Mouse (Mus musculus) hindbrain, embryonic 16.5 days (tissue): ENCODE results near the gene Ccdc27. TPM values are rescaled to one million over a fixed set of nuclear protein-coding genes. Genes with fewer than 3 reads are reported as not detected.

Experiments
- ATAC-seq: fragments of 200-750 bp; cut with Nextera tagmentation; 2 replicates; pipeline ENCODE4 v1.8.0; 2017; ENCODE audit warnings: moderate TSS enrichment, moderate library complexity
- H3K27ac ChIP-seq: fragments of 300-500 bp; sonication (generic); 2 replicates; pipeline ENCODE4 v1.5.1; 2014; ENCODE audit warnings: low read depth, mild to moderate bottlenecking, control low read depth, low read length, moderate library complexity
- H3K27me3 ChIP-seq: fragments of 300-500 bp; sonication (generic); replicated peaks from 2 replicates; pipeline ENCODE4 v1.6.1; 2014; ENCODE audit warnings: low read length; ENCODE audit not compliant: control insufficient read depth, insufficient read depth
- H3K36me3 ChIP-seq: fragments of 300-500 bp; sonication (generic); 2 replicates; pipeline ENCODE4 v1.6.1; 2014; ENCODE audit warnings: mild to moderate bottlenecking, low read length, moderate library complexity, mixed read lengths; ENCODE audit not compliant: control insufficient read depth, insufficient read depth
- H3K4me1 ChIP-seq: fragments of 300-500 bp; sonication (generic); 2 replicates; pipeline ENCODE4 v1.6.1; 2014; ENCODE audit warnings: low read depth, low read length; ENCODE audit not compliant: control insufficient read depth, insufficient read depth
- H3K4me2 ChIP-seq: fragments of 300-500 bp; sonication (generic); 2 replicates; pipeline ENCODE4 v1.6.1; 2014; ENCODE audit warnings: mild to moderate bottlenecking, low read length, control low read depth, moderate library complexity
- H3K4me3 ChIP-seq: fragments of 300-500 bp; sonication (generic); 2 replicates; pipeline ENCODE4 v1.5.1; 2014; ENCODE audit warnings: mild to moderate bottlenecking, low read length, control low read depth, moderate library complexity
- H3K9ac ChIP-seq: fragments of 300-500 bp; sonication (generic); 2 replicates; pipeline ENCODE4 v1.6.1; 2014; ENCODE audit warnings: low read depth, mild to moderate bottlenecking, control low read depth, low read length, moderate library complexity
- H3K9me3 ChIP-seq: fragments of 300-500 bp; sonication (generic); 2 replicates; pipeline ENCODE4 v1.6.1; 2014; ENCODE audit warnings: mild to moderate bottlenecking, low read length, moderate library complexity; ENCODE audit not compliant: control insufficient read depth
- WGBS: fragments of 180-500 bp; shearing (Covaris S2); extraction: QIAGEN DNeasy Blood & Tissue Kit; methylation state at CpG from one replicate; pipeline ENCODE4 v1.1.7; 2014; 5-methylcytosine and 5-hydroxymethylcytosine counted together
- polyA plus RNA-seq: library from polyadenylated mRNA; unstranded; fragments of >200 nt; fragmentation: Nextera tagmentation; extraction: Ambion mirVana; gene quantifications from 2 replicates; pipeline ENCODE4 v1.2.1, GENCODE M21; 2015

Ccdc27 gene
- not detected in 2 replicates for polyA plus RNA-seq

- H3K36me3 ChIP-seq: no peaks in the 10 kb centered on the region
- no peak within 1 kb of the TSS for H3K9ac ChIP-seq
- no peak within 1 kb of the TSS for H3K27ac ChIP-seq
- 87% methylated on average over 9 of the region's 9 CpGs for WGBS
- ATAC-seq: no peak
- H3K27me3 ChIP-seq: no peaks in the 10 kb centered on the region
- no peaks in the 10 kb centered on the region for H3K4me1 ChIP-seq
- H3K9me3 ChIP-seq: no peaks in the 10 kb centered on the region
- no peak within 1 kb of the TSS for H3K4me3 ChIP-seq
- H3K4me2 ChIP-seq: no peak within 1 kb of the TSS
Observed at GRCm38 (mm10) chr4:154042577-154042976, at the start of gene Ccdc27. Ccdc27 (minus strand) TSS chr4:154042677.

GRCm38 (mm10) chr4:154091356-154091755, 48.9 kb upstream of the Ccdc27 start:
- no peak overlapping the region for H3K4me2 ChIP-seq
- H3K36me3 ChIP-seq: no peaks in the 10 kb centered on the region
- H3K9me3 ChIP-seq: no peaks in the 10 kb centered on the region
- no peak for ATAC-seq
- 56% methylated on average over 8 of the region's 8 CpGs for WGBS
- H3K27me3 ChIP-seq: no peaks in the 10 kb centered on the region
- H3K4me3 ChIP-seq: no peak overlapping the region
- no peaks in the 10 kb centered on the region for H3K4me1 ChIP-seq
- H3K27ac ChIP-seq: no peak overlapping the region
- H3K9ac ChIP-seq: no peak overlapping the region

GRCm38 (mm10) chr4:154089205-154089604, 46.7 kb upstream of the Ccdc27 start:
- Histone ChIP-seq H3K36me3 (no peaks in the 10 kb centered on the region), H3K27ac (no peak overlapping the region), H3K4me2 (no peak overlapping the region), H3K9me3 (no peaks in the 10 kb centered on the region), H3K4me3 (no peak overlapping the region), H3K4me1 (no peaks in the 10 kb centered on the region), H3K9ac (no peak overlapping the region), H3K27me3 (no peaks in the 10 kb centered on the region)
- WGBS: 49% methylated on average over 5 of the region's 5 CpGs
- ATAC-seq: no peak

- ATAC-seq: no peak
- Histone ChIP-seq H3K27ac (no peak overlapping the region), H3K4me1 (no peaks in the 10 kb centered on the region; the same call in 1 of the 2 replicates), H3K9ac (no peak overlapping the region), H3K9me3 (no peaks in the 10 kb centered on the region), H3K4me3 (no peak overlapping the region), H3K36me3 (no peaks in the 10 kb centered on the region), H3K4me2 (no peak overlapping the region), H3K27me3 (peaks cover 13% of the 10 kb centered on the region)
- 91% methylated on average over 8 of the region's 8 CpGs for WGBS
Observed at GRCm38 (mm10) chr4:154086436-154086835, 44.0 kb upstream of the Ccdc27 start.

GRCm38 (mm10) chr4:154085856-154086255, 43.4 kb upstream of the Ccdc27 start:
- Histone ChIP-seq H3K27me3 (peaks cover 18% of the 10 kb centered on the region), H3K27ac (no peak overlapping the region), H3K4me2 (no peak overlapping the region), H3K9me3 (no peaks in the 10 kb centered on the region), H3K36me3 (no peaks in the 10 kb centered on the region), H3K4me1 (no peaks in the 10 kb centered on the region; the same call in 1 of the 2 replicates), H3K4me3 (no peak overlapping the region), H3K9ac (no peak overlapping the region)
- WGBS: 37% methylated on average over 3 of the region's 3 CpGs
- ATAC-seq: no peak

- Histone ChIP-seq H3K4me3 (no peak overlapping the region), H3K9me3 (no peaks in the 10 kb centered on the region), H3K4me1 (no peaks in the 10 kb centered on the region; the same call in 1 of the 2 replicates), H3K27me3 (peaks cover 29% of the 10 kb centered on the region), H3K9ac (no peak overlapping the region), H3K4me2 (no peak overlapping the region), H3K36me3 (no peaks in the 10 kb centered on the region), H3K27ac (no peak overlapping the region)
- 20% methylated on average over 1 of the region's 1 CpGs for WGBS
- ATAC-seq: no peak
Observed at GRCm38 (mm10) chr4:154081974-154082373, 39.5 kb upstream of the Ccdc27 start.

GRCm38 (mm10) chr4:154081021-154081420, 38.5 kb upstream of the Ccdc27 start:
- Histone ChIP-seq H3K36me3 (no peaks in the 10 kb centered on the region), H3K4me2 (peak overlapping the region; percentile 45), H3K4me3 (peak overlapping the region; percentile 18; the same call in 1 of the 2 replicates), H3K9ac (peak overlapping the region; percentile 53), H3K27me3 (peaks cover 29% of the 10 kb centered on the region), H3K27ac (no peak overlapping the region), H3K4me1 (no peaks in the 10 kb centered on the region; the same call in 1 of the 2 replicates), H3K9me3 (no peaks in the 10 kb centered on the region)
- 3% methylated on average over 13 of the region's 13 CpGs for WGBS
- no peak for ATAC-seq

GRCm38 (mm10) chr4:154080211-154080610, 37.7 kb upstream of the Ccdc27 start:
- H3K27me3 ChIP-seq: peaks cover 29% of the 10 kb centered on the region
- H3K4me2 ChIP-seq: no peak overlapping the region
- no peaks in the 10 kb centered on the region; the same call in 1 of the 2 replicates for H3K4me1 ChIP-seq
- no peak overlapping the region for H3K4me3 ChIP-seq
- ATAC-seq: no peak
- no peak overlapping the region for H3K27ac ChIP-seq
- no peaks in the 10 kb centered on the region for H3K36me3 ChIP-seq
- 37% methylated on average over 4 of the region's 4 CpGs for WGBS
- no peak overlapping the region for H3K9ac ChIP-seq
- H3K9me3 ChIP-seq: no peaks in the 10 kb centered on the region

- 20% methylated on average over 13 of the region's 16 CpGs for WGBS
- Histone ChIP-seq H3K27ac (no peak overlapping the region), H3K4me1 (peaks cover 5% of the 10 kb centered on the region; the same call in 1 of the 2 replicates), H3K36me3 (no peaks in the 10 kb centered on the region), H3K4me2 (peak overlapping the region; percentile 41; the same call in 1 of the 2 replicates), H3K27me3 (peaks cover 26% of the 10 kb centered on the region), H3K9ac (no peak overlapping the region), H3K4me3 (peak overlapping the region; percentile 6; the same call in 1 of the 2 replicates), H3K9me3 (no peaks in the 10 kb centered on the region)
- no peak for ATAC-seq
Observed at GRCm38 (mm10) chr4:154071941-154072340, 29.5 kb upstream of the Ccdc27 start.
